Mouse (Mus musculus) myocyte (in vitro differentiated cells): Measurements from ENCODE around the gene AI464131. TPM values are rescaled to one million over a fixed set of nuclear protein-coding genes. Genes with fewer than 3 reads are reported as not detected.

Experiments
- H3K27me3 ChIP-seq: one replicate; pipeline ENCODE4 v1.6.1; 2011; ENCODE audit not compliant: control insufficient read depth, insufficient read depth, insufficient read length
- H3K36me3 ChIP-seq: one replicate; pipeline ENCODE4 v1.6.1; 2011; ENCODE audit not compliant: control insufficient read depth, insufficient read depth
- H3K4me2 ChIP-seq: one replicate; pipeline ENCODE4 v1.6.1; 2011; ENCODE audit warnings: low read depth, control low read depth
- H3K4me3 ChIP-seq: one replicate; pipeline ENCODE4 v1.5.1; 2011; ENCODE audit warnings: mild to moderate bottlenecking, control low read depth, moderate library complexity
- H3K79me2 ChIP-seq: one replicate; pipeline ENCODE4 v1.6.1; 2011; ENCODE audit not compliant: control insufficient read depth, insufficient read depth
- H3ac ChIP-seq: one replicate; pipeline ENCODE4 v1.6.1; 2011; ENCODE audit not compliant: control insufficient read depth, insufficient read length
- CEBPB ChIP-seq: IDR thresholded peaks from 2 replicates; pipeline ENCODE4 v1.6.1; 2011; ENCODE audit warnings: mild to moderate bottlenecking, moderate library complexity; ENCODE audit not compliant: poor library complexity, insufficient read depth, severe bottlenecking
- E2F4 ChIP-seq: IDR thresholded peaks from one replicate; pipeline ENCODE4 v1.6.1; 2011; ENCODE audit warnings: mild to moderate bottlenecking, control low read depth, moderate library complexity; ENCODE audit not compliant: insufficient read depth
- MAX ChIP-seq: IDR thresholded peaks from one replicate; pipeline ENCODE4 v1.6.1; 2011; ENCODE audit warnings: low read depth, mild to moderate bottlenecking, control low read depth
- MYOD1 ChIP-seq, 3 experiments: IDR thresholded peaks; one replicate each; pipeline ENCODE4 v1.6.1; 2011; ENCODE audit warnings: control low read depth in 2 of 3, low read depth in 2 of 3, mild to moderate bottlenecking in 2 of 3, moderate library complexity in 1 of 3; ENCODE audit not compliant: insufficient read length in 2 of 3, control insufficient read depth in 1 of 3
- MYOG ChIP-seq, 3 experiments: IDR thresholded peaks; one replicate each; pipeline ENCODE4 v1.6.1; 2011; ENCODE audit warnings: control low read depth in 2 of 3, low read depth in 2 of 3, mild to moderate bottlenecking in 2 of 3; ENCODE audit not compliant: insufficient read length in 2 of 3, control insufficient read depth in 1 of 3, insufficient read depth in 1 of 3
- POLR2A ChIP-seq: IDR thresholded peaks from one replicate; pipeline ENCODE4 v1.6.1; 2011; ENCODE audit warnings: low read depth, mild to moderate bottlenecking, control low read depth, moderate library complexity; ENCODE audit not compliant: insufficient read length
- POLR2AphosphoS2 ChIP-seq: IDR thresholded peaks from one replicate; pipeline ENCODE4 v1.6.1; 2011; ENCODE audit warnings: low read depth, control low read depth; ENCODE audit not compliant: insufficient read length
- REST ChIP-seq: IDR thresholded peaks from one replicate; pipeline ENCODE4 v1.6.1; 2011; ENCODE audit warnings: mild to moderate bottlenecking, control low read depth, moderate library complexity; ENCODE audit not compliant: insufficient read depth, insufficient read length
- SRF ChIP-seq: IDR thresholded peaks from one replicate; pipeline ENCODE4 v1.6.1; 2011; ENCODE audit warnings: low read depth; ENCODE audit not compliant: control insufficient read depth, insufficient read length
- TCF12 ChIP-seq: IDR thresholded peaks from one replicate; pipeline ENCODE4 v1.6.1; 2011; ENCODE audit warnings: mild to moderate bottlenecking, control low read depth; ENCODE audit not compliant: poor library complexity, insufficient read depth, severe bottlenecking
- TCF3 ChIP-seq: IDR thresholded peaks from one replicate; pipeline ENCODE4 v1.6.1; 2011; ENCODE audit warnings: low read depth, control low read depth; ENCODE audit not compliant: insufficient read length
- USF1 ChIP-seq: IDR thresholded peaks from one replicate; pipeline ENCODE4 v1.6.1; 2011; ENCODE audit warnings: low read depth, mild to moderate bottlenecking, control low read depth, moderate library complexity
- polyA plus RNA-seq: library from polyadenylated mRNA; unstranded; fragments of >200 nt; fragmentation: generic; extraction: Trizol; gene quantifications from one replicate; pipeline ENCODE4 v1.2.1, GENCODE M21; 2012; ENCODE audit warnings: missing spikeins

Gene AI464131
- polyA plus RNA-seq, 1 experiment, result 33.9 TPM

DNA sequence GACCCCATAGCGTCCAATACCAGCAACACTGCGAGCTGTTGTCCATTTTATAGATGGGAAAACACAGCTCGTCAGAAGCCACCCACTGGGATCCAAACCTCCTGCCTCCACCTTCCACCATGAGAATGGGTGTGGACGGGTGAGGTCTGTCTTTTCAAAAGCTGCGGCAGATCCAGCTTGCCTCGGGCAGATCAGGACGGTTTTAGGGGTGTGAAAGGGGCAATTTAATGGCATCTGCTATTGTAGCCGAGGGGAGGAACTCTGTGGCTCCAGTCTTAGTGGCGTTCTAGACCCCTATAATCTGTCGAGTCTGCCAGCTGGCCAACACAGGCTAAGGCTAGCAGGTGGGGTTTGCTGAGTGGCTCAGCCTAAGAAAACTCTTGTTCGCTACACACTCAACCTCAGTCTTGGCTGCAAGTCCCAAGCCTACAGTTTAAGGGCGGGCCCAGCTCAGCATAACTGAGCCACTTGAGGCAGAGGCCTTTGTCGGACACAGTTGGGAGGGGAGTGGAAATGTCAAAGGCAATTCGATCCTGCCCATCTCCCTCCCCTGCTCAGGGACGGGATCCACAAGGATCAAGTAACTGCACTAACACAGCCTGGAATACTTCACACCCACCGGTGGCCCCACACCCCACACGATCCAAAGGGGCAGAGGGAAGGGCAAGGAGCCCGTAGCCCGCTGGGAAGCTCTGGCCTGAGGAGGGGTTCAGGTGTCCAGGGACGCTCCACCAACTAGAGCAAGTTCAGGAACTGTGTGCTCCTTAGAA, 520 bp downstream of the AI464131 start:
- no peak overlapping the region for H3ac ChIP-seq
- no peaks in the 10 kb centered on the region for H3K79me2 ChIP-seq
- peak overlapping the region; percentile 57 for H3K4me3 ChIP-seq

DNA sequence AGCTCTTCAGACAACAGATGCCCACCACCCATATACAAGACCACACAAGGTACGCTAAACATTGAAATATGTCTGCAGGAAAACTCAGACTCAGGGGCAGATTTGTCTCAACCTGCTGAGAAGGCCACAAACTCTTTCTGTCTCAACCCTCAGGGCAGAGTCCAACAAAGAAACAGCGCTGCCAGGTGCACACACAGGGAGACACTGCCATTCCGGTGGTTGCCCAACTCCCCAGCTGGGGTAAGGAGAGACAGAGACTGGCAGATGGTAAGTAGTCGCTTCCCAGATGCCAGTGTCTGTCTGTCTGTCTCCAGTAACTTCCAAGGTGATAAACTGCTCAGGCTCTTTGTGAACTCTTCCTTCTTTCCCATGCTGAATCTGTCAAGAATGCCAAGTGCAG, 2.1 kb downstream of the AI464131 start:
- Histone ChIP-seq H3K36me3 (no peaks in the 10 kb centered on the region), H3K4me2 (peak overlapping the region; percentile 93), H3K79me2 (no peaks in the 10 kb centered on the region), H3ac (no peak overlapping the region), H3K27me3 (no peaks in the 10 kb centered on the region), H3K4me3 (peak overlapping the region; percentile 57)
- TF ChIP-seq POLR2AphosphoS2 (no peak), REST (no peak), MYOG (IDR thresholded peaks at IDR 0.05; ENCODE audit: control insufficient read depth in 1 of 3, insufficient read depth in 1 of 3, insufficient read length in 2 of 3, low read depth in 2 of 3) (peak in 1 of 3 experiments; percentile 65), USF1 (no peak), MAX (no peak), E2F4 (no peak), CEBPB (no peak), MYOD1 (IDR thresholded peaks at IDR 0.05; ENCODE audit: control insufficient read depth in 1 of 3, insufficient read length in 2 of 3, low read depth in 2 of 3) (peak; percentile 55 to 71 (median 71))

More for the DNA sequence above, 520 bp downstream of the AI464131 start:
- H3K36me3 ChIP-seq, result no peaks in the 10 kb centered on the region
- H3K4me2 ChIP-seq, result peak overlapping the region; percentile 93
- no peaks in the 10 kb centered on the region for H3K27me3 ChIP-seq
- TF ChIP-seq REST (no peak), MYOD1 (IDR thresholded peaks at IDR 0.05; ENCODE audit: control insufficient read depth in 1 of 3, insufficient read length in 2 of 3, low read depth in 2 of 3) (peak in 2 of 3 experiments; percentile 29 to 41)

DNA sequence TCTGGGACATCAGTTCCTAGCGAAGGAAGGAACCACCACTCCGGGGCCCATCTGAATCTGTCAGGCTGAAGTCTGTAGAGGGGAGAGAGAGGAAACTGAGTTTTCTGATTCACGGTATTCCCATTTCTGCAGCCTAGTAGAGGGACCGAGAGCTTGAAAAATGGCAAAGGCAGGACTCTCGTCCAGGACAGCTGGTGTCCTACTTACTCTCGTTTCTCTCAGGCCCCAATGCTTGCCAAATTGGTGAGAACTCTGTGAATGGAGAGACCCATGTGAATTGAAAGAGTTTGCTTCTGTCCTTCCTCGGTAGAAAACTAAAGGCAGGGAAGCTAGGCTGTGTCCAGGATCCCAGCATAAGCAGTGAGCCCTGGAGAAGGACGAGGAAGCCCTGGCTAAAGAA, 3.3 kb downstream of the AI464131 start:
- Histone ChIP-seq H3K4me3 (no peak overlapping the region), H3ac (no peak overlapping the region), H3K27me3 (no peaks in the 10 kb centered on the region), H3K79me2 (no peaks in the 10 kb centered on the region), H3K36me3 (no peaks in the 10 kb centered on the region), H3K4me2 (no peak overlapping the region)
- TF ChIP-seq REST, result no peak
- no peak for TF ChIP-seq TCF3
- no peak for TF ChIP-seq E2F4
- TF ChIP-seq TCF12, result no peak
- no peak for TF ChIP-seq SRF
- no peak for TF ChIP-seq MAX
- no peak for TF ChIP-seq MYOD1 (IDR thresholded peaks at IDR 0.05; ENCODE audit: control insufficient read depth in 1 of 3, insufficient read length in 2 of 3, low read depth in 2 of 3)
- TF ChIP-seq POLR2A, result no peak
- TF ChIP-seq USF1, result no peak
- TF ChIP-seq CEBPB, result no peak
- TF ChIP-seq POLR2AphosphoS2, result no peak
- TF ChIP-seq MYOG (IDR thresholded peaks at IDR 0.05; ENCODE audit: control insufficient read depth in 1 of 3, insufficient read depth in 1 of 3, insufficient read length in 2 of 3, low read depth in 2 of 3), result no peak

DNA sequence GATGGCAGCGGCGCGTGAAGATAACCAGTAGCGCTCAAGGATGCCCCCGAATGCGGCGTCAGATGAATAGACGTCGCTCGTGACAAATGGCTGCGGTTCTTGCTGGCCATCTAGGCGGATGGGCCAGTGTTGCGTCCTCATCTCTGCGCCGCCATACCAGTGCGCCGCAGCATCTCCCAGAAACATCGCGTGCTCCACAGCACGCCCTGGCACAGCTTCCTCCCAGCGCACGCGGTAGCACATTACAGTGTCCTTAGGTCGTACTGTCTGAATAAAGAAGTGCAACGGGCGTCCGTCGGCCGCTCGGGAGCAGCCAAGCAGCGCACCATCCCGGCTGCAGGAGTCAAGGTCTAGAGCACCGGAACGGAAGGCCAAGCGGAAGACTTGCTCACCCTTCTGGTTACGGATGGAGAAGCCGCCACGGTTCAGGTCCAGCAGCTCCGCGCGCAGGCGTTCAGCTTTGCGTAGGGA, 3.9 kb downstream of the AI464131 start:
- no peak for TF ChIP-seq CEBPB
- Histone ChIP-seq H3K4me3 (no peak overlapping the region), H3K79me2 (no peaks in the 10 kb centered on the region), H3K4me2 (no peak overlapping the region), H3ac (no peak overlapping the region), H3K27me3 (no peaks in the 10 kb centered on the region), H3K36me3 (no peaks in the 10 kb centered on the region)

DNA sequence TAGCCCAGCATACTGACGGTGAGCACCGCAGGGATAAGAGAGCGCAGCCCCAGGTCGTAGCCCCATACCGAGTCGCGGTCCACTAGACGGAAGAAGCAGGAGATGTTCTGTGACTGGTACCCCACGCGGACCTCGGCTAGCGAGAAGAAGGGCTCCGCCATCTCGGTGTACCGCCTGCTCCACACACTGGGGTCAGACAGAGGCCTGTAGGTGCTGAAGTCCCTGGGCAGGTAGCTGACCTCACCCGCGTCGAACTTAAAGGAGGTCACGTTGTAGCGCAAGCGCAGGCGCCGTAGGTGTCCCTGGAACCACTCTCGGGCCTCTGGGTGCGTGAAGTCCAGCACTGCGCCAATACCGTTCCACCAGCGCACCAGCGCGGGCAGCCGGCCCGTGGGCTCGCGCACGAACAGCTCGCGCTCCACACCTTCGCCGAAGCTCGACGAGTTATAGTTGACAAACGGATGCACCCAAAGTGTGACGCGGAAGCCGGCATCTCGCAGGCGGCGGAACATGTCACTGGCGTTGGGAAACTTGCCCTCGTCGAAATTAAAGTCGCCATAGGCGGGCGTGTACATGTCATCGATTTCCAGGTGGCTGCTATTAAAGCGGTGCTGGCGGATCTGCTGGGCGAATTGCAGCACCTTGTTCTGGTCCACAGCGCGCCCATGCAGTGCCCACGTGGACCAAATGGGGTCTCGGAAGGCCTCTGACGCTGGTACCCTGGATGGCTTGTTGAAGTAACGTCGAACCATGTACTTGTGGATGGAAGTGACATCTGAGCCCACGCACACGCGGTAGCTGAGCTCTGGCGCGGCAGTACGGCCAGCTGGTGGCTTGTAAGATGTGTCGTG, 4.7 kb downstream of the AI464131 start:
- Histone ChIP-seq H3K27me3 (no peaks in the 10 kb centered on the region), H3K79me2 (no peaks in the 10 kb centered on the region)

More for the DNA sequence above, 4.7 kb downstream of the AI464131 start:
- Histone ChIP-seq H3K4me2 (no peak overlapping the region), H3K4me3 (no peak overlapping the region), H3ac (no peak overlapping the region), H3K36me3 (no peaks in the 10 kb centered on the region)
- no peak for TF ChIP-seq CEBPB
